ENCODE assay signal across 10 mouse cellular contexts in the genomic region with DNA sequence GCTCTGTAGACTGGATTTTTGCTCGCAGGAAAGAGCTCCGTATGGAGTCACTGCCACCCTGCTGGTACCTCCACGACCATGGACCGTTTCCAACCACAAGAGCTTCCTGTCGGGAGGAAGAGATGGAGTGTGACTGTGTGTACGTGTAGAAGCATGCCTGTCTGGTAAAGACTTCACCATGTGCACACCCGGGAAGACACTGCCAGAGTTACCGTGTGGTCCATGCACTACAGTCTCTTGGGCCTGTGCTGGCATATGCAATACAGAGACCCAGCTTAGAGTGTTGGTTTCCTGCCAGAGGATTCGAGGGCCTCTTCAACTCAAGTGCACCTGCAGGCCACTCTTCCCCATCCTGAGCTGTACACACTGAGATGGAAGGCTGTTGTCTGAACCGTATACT. TPM values are rescaled to one million over a fixed set of nuclear protein-coding genes. Genes with fewer than 3 reads are reported as not detected.
A peak's percentile ranks its signal among the peaks of the same experiment; 100 is the strongest.
DNase-seq lines count a peak whose midpoint lies in the region; ATAC-seq and TF ChIP-seq lines count a peak whose summit lies in the region.
"Had no signal": no experiment of that assay in that cellular context is flagged by ENCODE, and none has a peak within 500 bp of the region (broad histone marks: within the 10 kb centered on the region; RNA-seq: fewer than 3 reads in every experiment).

No protein-coding gene starts in this region.

- no peak for TF ChIP-seq CTCF in kidney, adult 2 months (conservative IDR thresholded peaks at IDR 0.05; ENCODE audit: insufficient read depth, insufficient read length, low read depth, low read length)

- ATAC-seq in hindbrain, embryonic 14.5 days (ENCODE audit: low FRiP score): 0 out of 2 replicates have a peak, but pooled peaks have one; percentile 27
- no peak for ATAC-seq in hindbrain, embryonic 11.5 days (ENCODE audit: low FRiP score)

- H3K9ac ChIP-seq in hindbrain, embryonic 14.5 days: no peak overlapping the region
- no peak overlapping the region for H3K9ac ChIP-seq in hindbrain, embryonic 11.5 days (ENCODE audit: low read depth, low read length)
- H3K9ac ChIP-seq: limb, embryonic 13.5 days had no signal

- 68% methylated on average over 10 of the region's 10 CpGs for WGBS in hindbrain, embryonic 14.5 days
- WGBS in hindbrain, embryonic 11.5 days: 78% methylated on average over 10 of the region's 10 CpGs
- WGBS in kidney, adult 2 months: 74% methylated on average over 10 of the region's 10 CpGs

- no peaks in the 10 kb centered on the region for H3K9me3 ChIP-seq in hindbrain, embryonic 14.5 days (ENCODE audit: control insufficient read depth, low read length)
- no peaks in the 10 kb centered on the region for H3K9me3 ChIP-seq in hindbrain, embryonic 11.5 days (ENCODE audit: control insufficient read depth, low read length)
- H3K9me3 ChIP-seq: limb, embryonic 13.5 days had no signal

- no peak for TF ChIP-seq POLR2A in kidney, adult 2 months (IDR thresholded peaks at IDR 0.05; ENCODE audit: low read depth, low read length)

- H3K4me2 ChIP-seq in hindbrain, embryonic 14.5 days (replicated peaks): no peak overlapping the region
- no peak overlapping the region for H3K4me2 ChIP-seq in hindbrain, embryonic 11.5 days (replicated peaks; ENCODE audit: low read depth, low read length)
- H3K4me2 ChIP-seq: limb, embryonic 13.5 days had no signal

- H3K27ac ChIP-seq in hindbrain, embryonic 14.5 days: no peak overlapping the region
- no peak overlapping the region for H3K27ac ChIP-seq in hindbrain, embryonic 11.5 days (ENCODE audit: low read depth, low read length)
- no peak overlapping the region for H3K27ac ChIP-seq in kidney, adult 2 months (ENCODE audit: insufficient read depth, low read depth, low read length)
- H3K27ac ChIP-seq: limb, embryonic 13.5 days had no signal

- intact Hi-C loops in gastrocnemius, postnatal 14 days (cut with DNase I; ENCODE audit: low total_unique reads): no loop called here

- no peak for DNase-seq in hindbrain, embryonic 14.5 days (ENCODE audit: low spot score)
- DNase-seq in hindbrain, embryonic 11.5 days (ENCODE audit: low spot score): no peak
- DNase-seq in cerebellum, adult 8-10 months: peak; percentile 24
- DNase-seq in lung, adult 18-20 months: peak; percentile 72 to 77
- peak; percentile 75 for DNase-seq in thymus, postnatal 0 days (ENCODE audit: low spot score)
- no peak for DNase-seq in kidney, adult 2 months
- DNase-seq in gastrocnemius, postnatal 14 days: no peak
- DNase-seq in right cerebral cortex, postnatal 36 days (ENCODE audit: low spot score in 2 of 2): no peak
- DNase-seq: kidney, postnatal 4 days had no signal

- H3K4me3 ChIP-seq in hindbrain, embryonic 14.5 days (replicated peaks; ENCODE audit: low read length): no peak overlapping the region
- H3K4me3 ChIP-seq in hindbrain, embryonic 11.5 days (ENCODE audit: low read depth, low read length): no peak overlapping the region
- H3K4me3 ChIP-seq in kidney, adult 2 months (ENCODE audit: insufficient read depth, low read depth, low read length): no peak overlapping the region
- H3K4me3 ChIP-seq: limb, embryonic 13.5 days had no signal

- H3K36me3 ChIP-seq in hindbrain, embryonic 14.5 days (replicated peaks; ENCODE audit: control insufficient read depth, insufficient read depth): no peaks in the 10 kb centered on the region
- no peaks in the 10 kb centered on the region for H3K36me3 ChIP-seq in hindbrain, embryonic 11.5 days (ENCODE audit: control insufficient read depth, insufficient read depth, low read length)
- H3K36me3 ChIP-seq in kidney, adult 2 months (ENCODE audit: control insufficient read depth, insufficient read depth, low read length): no peaks in the 10 kb centered on the region
- H3K36me3 ChIP-seq: limb, embryonic 13.5 days had no signal

- H3K27me3 ChIP-seq in hindbrain, embryonic 14.5 days (ENCODE audit: control insufficient read depth, insufficient read depth, low read length): no peaks in the 10 kb centered on the region
- H3K27me3 ChIP-seq in hindbrain, embryonic 11.5 days (ENCODE audit: control insufficient read depth, insufficient read depth, low read length): no peaks in the 10 kb centered on the region; the same call in 1 of the 2 replicates
- no peaks in the 10 kb centered on the region for H3K27me3 ChIP-seq in kidney, adult 2 months (replicated peaks; ENCODE audit: control insufficient read depth, insufficient read depth, low read length)
- H3K27me3 ChIP-seq: limb, embryonic 13.5 days had no signal

- peaks cover 16% of the 10 kb centered on the region; the same call in 1 of the 2 replicates for H3K4me1 ChIP-seq in hindbrain, embryonic 14.5 days (replicated peaks; ENCODE audit: control insufficient read depth, insufficient read depth, low read length)
- H3K4me1 ChIP-seq in hindbrain, embryonic 11.5 days (replicated peaks; ENCODE audit: control insufficient read depth, insufficient read depth, low read length): no peaks in the 10 kb centered on the region
- peaks cover 15% of the 10 kb centered on the region for H3K4me1 ChIP-seq in kidney, adult 2 months (ENCODE audit: control insufficient read depth, insufficient read depth, low read length)

RNA-seq across cellular contexts. Expression of a gene that starts 41.8 kb away (rescaled TPM):
- polyA plus RNA-seq in hindbrain, embryonic 14.5 days (2014; fragmentation: Nextera tagmentation; extraction: Ambion mirVana): 10.5 and 11.9 TPM in 2 replicates
- polyA plus RNA-seq in hindbrain, embryonic 11.5 days (2014; fragmentation: Nextera tagmentation; extraction: Ambion mirVana): 13.9 and 14.6 TPM in 2 replicates
- 37.2 and 37.4 TPM in 2 replicates for polyA plus RNA-seq in thymus, postnatal 0 days (2015; fragmentation: Nextera tagmentation; extraction: Ambion mirVana)
- 11.6 and 12.0 TPM in 2 replicates for polyA plus RNA-seq in kidney, adult 2 months (2012; rRNA removed)
- total RNA-seq in gastrocnemius, postnatal 14 days (2021): 1 to 10 TPM; 4.9 to 6.8 TPM

Comparison
In these comparisons a context has a peak if more than half of its experiments do, and no peak if none do; other contexts are left out.
1. DNase-seq: peak in cerebellum, adult 8-10 months (single experiment), lung, adult 18-20 months (2 of 2) and thymus, postnatal 0 days (single experiment); none in hindbrain, embryonic 14.5 days (single experiment), hindbrain, embryonic 11.5 days (single experiment), kidney, adult 2 months (single experiment), gastrocnemius, postnatal 14 days (single experiment) and right cerebral cortex, postnatal 36 days (0 of 2).